11 mouse cellular contexts compared by ENCODE assay signal in the genomic region with DNA sequence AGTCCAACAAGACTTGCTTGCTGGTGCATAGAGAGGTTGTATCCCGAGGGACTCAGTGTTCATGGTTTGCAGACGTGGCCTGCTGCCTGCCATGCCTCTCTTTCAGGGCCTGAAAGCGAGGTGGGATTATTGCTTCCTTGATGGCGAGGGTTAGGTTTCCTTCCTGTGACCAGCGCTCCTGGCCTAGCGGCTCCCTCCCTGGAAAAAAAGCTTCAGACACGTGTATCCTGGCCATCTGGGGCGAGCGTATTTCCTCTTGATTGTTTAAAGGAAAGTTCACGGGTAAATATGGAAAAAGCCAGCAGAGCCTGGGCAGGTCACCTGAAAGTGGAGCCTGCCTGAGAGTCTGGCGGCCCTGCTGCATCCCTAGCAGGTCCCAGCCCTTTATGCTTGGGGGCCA.
A peak's percentile ranks its signal among the peaks of the same experiment; 100 is the strongest.
DNase-seq lines count a peak whose midpoint lies in the region; ATAC-seq lines count a peak whose summit lies in the region.
"Had no signal": no experiment of that assay in that cellular context is flagged by ENCODE, and none has a peak within 500 bp of the region (broad histone marks: within the 10 kb centered on the region; RNA-seq: fewer than 3 reads in every experiment).

No protein-coding gene starts in this region.

- peaks cover 12% of the 10 kb centered on the region for H3K4me1 ChIP-seq in liver, embryonic 13.5 days (replicated peaks)
- H3K4me1 ChIP-seq in liver, embryonic 11.5 days (replicated peaks; ENCODE audit: control insufficient read depth, insufficient read depth, low read length), result peaks cover 7% of the 10 kb centered on the region
- peaks cover 22% of the 10 kb centered on the region for H3K4me1 ChIP-seq in heart, embryonic 13.5 days

- no peak overlapping the region for H3K4me3 ChIP-seq in liver, embryonic 13.5 days (replicated peaks)
- H3K4me3 ChIP-seq in liver, embryonic 11.5 days (ENCODE audit: low read depth, low read length), result no peak overlapping the region
- H3K4me3 ChIP-seq in heart, embryonic 13.5 days, result no peak overlapping the region
- H3K4me3 ChIP-seq: neural tube, embryonic 13.5 days had no signal

- no peak overlapping the region for H3K9ac ChIP-seq in liver, embryonic 13.5 days
- no peak overlapping the region for H3K9ac ChIP-seq in liver, embryonic 11.5 days (ENCODE audit: low read depth, low read length)
- no peak overlapping the region for H3K9ac ChIP-seq in heart, embryonic 13.5 days
- H3K9ac ChIP-seq: forebrain, postnatal 0 days; neural tube, embryonic 13.5 days had no signal

- no peak for DNase-seq in liver, embryonic 13.5 days
- no peak for DNase-seq in liver, embryonic 11.5 days (ENCODE audit: low spot score)
- peak; percentile 69 for DNase-seq in kidney, postnatal 10 days
- peak; percentile 53 to 64 for DNase-seq in lung, postnatal 4 days
- no peak for DNase-seq in layer of hippocampus, postnatal 25 days (ENCODE audit: extremely low spot score in 1 of 2, low spot score in 1 of 2)
- DNase-seq in urinary bladder, postnatal 14 days (ENCODE audit: low spot score), result no peak
- DNase-seq in urinary bladder, postnatal 25 days (ENCODE audit: low spot score), result no peak
- DNase-seq: cerebellum, postnatal 36 days; forebrain, postnatal 0 days had no signal

- WGBS in liver, embryonic 13.5 days (ENCODE audit: insufficient replicate concordance), result 56% methylated on average over 11 of the region's 11 CpGs
- 67% methylated on average over 11 of the region's 11 CpGs for WGBS in liver, embryonic 11.5 days
- WGBS in heart, embryonic 13.5 days, result 61% methylated on average over 11 of the region's 11 CpGs

- H3K27ac ChIP-seq in liver, embryonic 13.5 days, result 0 out of 2 replicates have a peak overlapping the region, but pooled peaks have one; percentile 10
- no peak overlapping the region for H3K27ac ChIP-seq in liver, embryonic 11.5 days (ENCODE audit: low read depth, low read length)
- peak overlapping the region; percentile 65 for H3K27ac ChIP-seq in heart, embryonic 13.5 days (replicated peaks)
- H3K27ac ChIP-seq: neural tube, embryonic 13.5 days had no signal

- no peaks in the 10 kb centered on the region for H3K27me3 ChIP-seq in liver, embryonic 13.5 days
- no peaks in the 10 kb centered on the region for H3K27me3 ChIP-seq in liver, embryonic 11.5 days (replicated peaks; ENCODE audit: control insufficient read depth, insufficient read depth, low read length)
- no peaks in the 10 kb centered on the region; the same call in 1 of the 2 replicates for H3K27me3 ChIP-seq in heart, embryonic 13.5 days (replicated peaks)
- H3K27me3 ChIP-seq: neural tube, embryonic 13.5 days had no signal

- H3K4me2 ChIP-seq in liver, embryonic 13.5 days, result no peak overlapping the region
- H3K4me2 ChIP-seq in liver, embryonic 11.5 days, result no peak overlapping the region
- no peak overlapping the region for H3K4me2 ChIP-seq in heart, embryonic 13.5 days
- H3K4me2 ChIP-seq: neural tube, embryonic 13.5 days had no signal

- H3K36me3 ChIP-seq in liver, embryonic 13.5 days, result no peaks in the 10 kb centered on the region
- no peaks in the 10 kb centered on the region for H3K36me3 ChIP-seq in liver, embryonic 11.5 days (ENCODE audit: control insufficient read depth, insufficient read depth, low read length)
- H3K36me3 ChIP-seq in heart, embryonic 13.5 days, result no peaks in the 10 kb centered on the region
- H3K36me3 ChIP-seq: neural tube, embryonic 13.5 days had no signal

- H3K9me3 ChIP-seq in liver, embryonic 13.5 days (replicated peaks), result no peaks in the 10 kb centered on the region
- H3K9me3 ChIP-seq in liver, embryonic 11.5 days (ENCODE audit: control insufficient read depth, low read length), result no peaks in the 10 kb centered on the region
- no peaks in the 10 kb centered on the region for H3K9me3 ChIP-seq in heart, embryonic 13.5 days
- H3K9me3 ChIP-seq: neural tube, embryonic 13.5 days had no signal

- no peak for ATAC-seq in liver, embryonic 13.5 days (ENCODE audit: low read depth)
- ATAC-seq in liver, embryonic 11.5 days (replicated peaks; ENCODE audit: low FRiP score), result no peak
- no peak for ATAC-seq in heart, embryonic 13.5 days (ENCODE audit: extremely low read depth, insufficient number of reproducible peaks, low FRiP score, low TSS enrichment)
- ATAC-seq: forebrain, postnatal 0 days had no signal

Comparison
In these comparisons a context has a peak if more than half of its experiments do, and no peak if none do; other contexts are left out.
1. DNase-seq: peak in kidney, postnatal 10 days (single experiment) and lung, postnatal 4 days (2 of 2); none in liver, embryonic 13.5 days (single experiment), liver, embryonic 11.5 days (single experiment), layer of hippocampus, postnatal 25 days (0 of 2), urinary bladder, postnatal 14 days (single experiment) and urinary bladder, postnatal 25 days (single experiment).